Mouse (Mus musculus): Measurements from ENCODE around the gene Tmem147. TPM values are rescaled to one million over a fixed set of nuclear protein-coding genes. Genes with fewer than 3 reads are reported as not detected.
A peak's percentile ranks its signal among the peaks of the same experiment; 100 is the strongest.

The Tmem147 gene
- polyA plus RNA-seq (2012; rRNA removed) = 189 and 190 TPM in 2 replicates

DNA sequence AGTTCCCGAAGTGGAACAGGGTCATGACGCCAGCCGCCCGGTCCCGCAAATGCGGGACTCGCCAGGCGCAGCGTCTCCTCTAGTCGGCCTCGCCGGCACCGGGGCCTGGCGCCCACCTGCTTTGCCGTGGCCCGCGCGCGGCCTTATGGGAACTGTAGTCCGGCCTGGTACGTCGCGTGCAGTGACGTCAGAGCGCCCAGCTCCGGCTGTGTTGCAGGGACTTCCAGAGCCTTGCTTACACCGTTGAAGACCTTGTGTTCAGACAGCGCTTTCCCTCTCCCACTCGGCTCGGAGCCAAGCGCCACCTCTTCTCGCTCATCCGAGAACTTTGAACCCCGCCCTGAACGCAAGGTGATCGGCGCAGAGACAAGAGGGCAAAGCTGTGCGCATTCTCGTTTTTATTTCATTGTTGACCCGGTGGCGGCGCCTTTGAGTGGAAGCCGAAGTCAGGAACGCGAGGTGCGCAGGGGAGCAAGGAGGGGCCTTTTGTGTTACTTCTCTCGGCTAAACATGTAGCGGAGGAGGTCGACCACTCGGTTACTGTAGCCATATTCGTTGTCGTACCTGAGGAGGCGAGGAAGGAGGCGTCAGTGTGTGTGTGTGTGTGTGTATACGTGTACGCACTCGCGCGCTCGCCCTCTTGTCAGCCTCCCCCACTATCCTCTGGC lies at the start of gene Tmem147:
TSS of gene Tmem147 (minus strand) at position 145 of the 668 bp plus-strand sequence.
- peaks cover 11% of the 10 kb centered on the region for H3K4me1 ChIP-seq (ENCODE audit: control insufficient read depth, insufficient read depth, low read length)
- TF ChIP-seq CTCF (IDR thresholded peaks at IDR 0.05; ENCODE audit: extremely low read depth, insufficient read depth, low read length) (no peak), POLR2A (IDR thresholded peaks at IDR 0.05; ENCODE audit: extremely low read depth, insufficient read depth, low read length) (peak; percentile 76; the same call in 1 of the 2 replicates)
- peak within 1 kb of the TSS; percentile 56 for H3K27ac ChIP-seq (ENCODE audit: insufficient read depth, low read length)
- peak within 1 kb of the TSS; percentile 91 for H3K4me3 ChIP-seq (ENCODE audit: insufficient read depth, low read length)

DNA sequence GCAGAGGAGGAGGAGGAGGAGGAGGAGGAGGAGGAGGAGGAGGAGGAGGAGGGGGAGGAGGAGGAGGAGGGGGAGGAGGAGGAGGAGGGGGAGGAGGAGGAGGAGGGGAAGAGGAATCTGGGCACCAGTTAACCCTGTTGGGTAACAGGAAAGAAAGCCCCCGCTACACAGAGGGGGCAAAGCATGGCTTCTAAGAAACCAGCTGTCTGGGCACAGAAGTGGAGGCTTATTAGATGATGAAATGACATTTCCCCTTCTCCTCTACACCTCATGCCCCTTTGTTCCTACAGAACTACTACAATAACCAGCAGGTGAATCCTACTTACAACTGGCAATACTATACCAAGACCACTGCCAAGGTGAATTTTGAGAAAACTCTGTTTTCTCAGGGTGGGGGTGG lies 48.6 kb upstream of the Tmem147 start:
- Histone ChIP-seq H3K4me1 (ENCODE audit: control insufficient read depth, insufficient read depth, low read length) (no peaks in the 10 kb centered on the region), H3K27ac (ENCODE audit: insufficient read depth, low read length) (no peak overlapping the region), H3K4me3 (ENCODE audit: insufficient read depth, low read length) (no peak overlapping the region)
- TF ChIP-seq CTCF (IDR thresholded peaks at IDR 0.05; ENCODE audit: extremely low read depth, insufficient read depth, low read length) = no peak
- TF ChIP-seq POLR2A (IDR thresholded peaks at IDR 0.05; ENCODE audit: extremely low read depth, insufficient read depth, low read length) = no peak

DNA sequence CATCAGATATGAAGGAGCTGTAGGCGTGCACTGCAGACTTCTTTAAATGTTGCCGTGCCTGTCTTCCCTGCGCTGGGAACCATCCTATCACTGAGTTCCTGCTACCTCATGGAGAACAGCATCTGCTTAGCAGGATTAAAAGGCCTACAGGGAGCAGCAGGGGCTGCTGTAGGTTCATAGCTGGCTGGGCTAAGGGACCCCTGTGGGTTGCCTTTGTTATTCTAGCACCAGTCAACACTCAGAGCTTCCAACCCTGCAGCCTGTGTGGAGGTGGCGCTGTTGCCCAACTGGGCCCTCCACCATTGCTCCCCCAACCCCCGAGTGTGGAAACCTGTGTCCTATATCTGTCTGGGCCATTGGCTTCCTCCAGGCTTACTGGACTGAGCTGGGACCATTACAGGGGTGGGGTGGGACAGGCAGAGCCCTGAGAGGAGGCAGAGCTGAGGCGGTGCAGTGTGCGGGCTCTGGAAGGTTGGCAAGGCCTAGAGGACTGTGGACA lies 47.8 kb upstream of the Tmem147 start:
- no peak for TF ChIP-seq CTCF (IDR thresholded peaks at IDR 0.05; ENCODE audit: extremely low read depth, insufficient read depth, low read length)
- TF ChIP-seq POLR2A (IDR thresholded peaks at IDR 0.05; ENCODE audit: extremely low read depth, insufficient read depth, low read length) = no peak
- Histone ChIP-seq H3K27ac (ENCODE audit: insufficient read depth, low read length) (no peak overlapping the region), H3K4me3 (ENCODE audit: insufficient read depth, low read length) (no peak overlapping the region), H3K4me1 (ENCODE audit: control insufficient read depth, insufficient read depth, low read length) (no peaks in the 10 kb centered on the region)

DNA sequence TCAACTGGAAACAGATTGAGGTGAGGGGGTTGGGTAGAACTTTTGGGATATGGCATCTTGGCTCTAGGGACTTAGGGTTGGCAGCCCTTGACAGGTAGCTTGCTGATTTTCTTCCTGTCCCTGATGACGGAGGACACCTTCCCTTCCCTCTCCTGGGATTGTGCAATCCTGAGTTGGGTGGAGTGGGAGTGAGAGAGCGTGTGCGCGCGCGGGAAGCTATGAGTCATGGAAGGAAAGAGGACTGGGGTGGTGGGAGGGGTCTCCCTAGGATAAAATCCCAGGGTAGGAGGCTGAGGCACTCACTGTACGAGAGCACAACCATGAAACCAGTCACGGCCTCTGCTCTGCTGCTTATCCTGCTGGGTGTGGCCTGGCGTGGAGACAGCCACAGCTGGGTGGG lies 46.8 kb upstream of the Tmem147 start:
- TF ChIP-seq CTCF (IDR thresholded peaks at IDR 0.05; ENCODE audit: extremely low read depth, insufficient read depth, low read length) (no peak), POLR2A (IDR thresholded peaks at IDR 0.05; ENCODE audit: extremely low read depth, insufficient read depth, low read length) (no peak)
- H3K4me3 ChIP-seq (ENCODE audit: insufficient read depth, low read length) = no peak overlapping the region
- no peak overlapping the region for H3K27ac ChIP-seq (ENCODE audit: insufficient read depth, low read length)
- no peaks in the 10 kb centered on the region for H3K4me1 ChIP-seq (ENCODE audit: control insufficient read depth, insufficient read depth, low read length)

DNA sequence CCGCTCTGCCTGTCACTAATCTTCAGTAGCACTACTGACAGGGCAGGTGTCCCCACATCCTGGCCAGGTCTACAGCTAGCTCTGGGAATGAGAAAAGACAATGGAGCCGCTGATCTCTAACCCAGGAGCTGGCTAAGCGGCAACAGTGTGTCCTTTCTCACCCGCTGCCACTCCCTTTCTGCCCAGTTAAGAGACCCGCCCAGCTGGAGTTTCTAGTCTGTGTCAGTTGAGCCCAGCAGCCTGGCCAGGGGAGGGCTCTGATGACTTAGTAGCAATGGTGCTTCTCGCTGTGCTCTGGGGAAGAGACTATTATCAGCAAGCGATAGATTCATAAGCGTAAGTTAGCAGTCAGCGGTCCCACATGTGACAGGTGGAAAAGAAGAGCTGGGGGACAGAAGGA lies 39.9 kb upstream of the Tmem147 start:
- H3K4me1 ChIP-seq (ENCODE audit: control insufficient read depth, insufficient read depth, low read length) = no peaks in the 10 kb centered on the region
- TF ChIP-seq CTCF (IDR thresholded peaks at IDR 0.05; ENCODE audit: extremely low read depth, insufficient read depth, low read length) (no peak), POLR2A (IDR thresholded peaks at IDR 0.05; ENCODE audit: extremely low read depth, insufficient read depth, low read length) (no peak)
- H3K4me3 ChIP-seq (ENCODE audit: insufficient read depth, low read length) = no peak overlapping the region
- H3K27ac ChIP-seq (ENCODE audit: insufficient read depth, low read length) = no peak overlapping the region

DNA sequence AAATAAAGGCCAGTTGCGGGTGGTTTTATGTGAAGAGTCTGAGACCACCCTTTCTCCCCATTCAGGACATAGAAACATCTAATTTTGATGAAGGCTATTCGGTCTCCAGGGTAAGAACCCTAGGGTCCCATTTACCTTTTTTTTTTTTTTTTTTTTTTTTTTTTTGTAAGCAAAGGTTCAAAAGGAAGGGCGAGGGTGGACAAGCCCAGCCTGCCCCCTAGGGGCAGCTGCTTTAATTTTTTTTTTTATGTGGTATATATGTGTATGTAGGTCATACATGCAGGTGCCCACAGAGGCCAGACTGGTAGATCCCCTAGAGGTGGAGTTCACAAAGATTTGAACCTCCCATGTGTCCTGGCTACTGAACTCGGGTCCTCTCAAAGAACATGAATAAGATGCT lies 37.1 kb upstream of the Tmem147 start:
- no peak overlapping the region for H3K27ac ChIP-seq (ENCODE audit: insufficient read depth, low read length)
- TF ChIP-seq POLR2A (IDR thresholded peaks at IDR 0.05; ENCODE audit: extremely low read depth, insufficient read depth, low read length) (no peak), CTCF (IDR thresholded peaks at IDR 0.05; ENCODE audit: extremely low read depth, insufficient read depth, low read length) (no peak)
- no peaks in the 10 kb centered on the region for H3K4me1 ChIP-seq (ENCODE audit: control insufficient read depth, insufficient read depth, low read length)
- no peak overlapping the region for H3K4me3 ChIP-seq (ENCODE audit: insufficient read depth, low read length)

DNA sequence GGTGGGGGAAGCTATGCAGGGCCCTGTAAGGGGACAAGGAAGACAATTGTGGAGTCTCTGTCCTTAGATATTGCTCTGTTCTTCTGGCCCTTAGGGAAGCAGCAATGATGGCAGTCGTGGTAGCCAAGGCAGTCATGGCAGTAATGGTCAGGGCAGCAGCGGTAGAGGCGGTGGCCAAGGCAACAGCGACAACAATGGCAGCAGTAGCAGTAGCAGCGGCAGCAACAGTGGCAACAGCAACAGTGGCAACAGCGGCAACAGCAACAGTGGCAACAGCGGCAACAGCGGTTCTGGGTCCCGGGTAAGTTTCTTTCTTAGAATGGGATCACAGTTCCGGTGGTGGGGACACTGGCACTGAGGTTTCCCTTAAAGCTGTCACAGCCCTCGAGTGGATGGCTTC lies 35.8 kb upstream of the Tmem147 start:
- TF ChIP-seq POLR2A (IDR thresholded peaks at IDR 0.05; ENCODE audit: extremely low read depth, insufficient read depth, low read length) (no peak), CTCF (IDR thresholded peaks at IDR 0.05; ENCODE audit: extremely low read depth, insufficient read depth, low read length) (no peak)
- Histone ChIP-seq H3K4me3 (ENCODE audit: insufficient read depth, low read length) (no peak overlapping the region), H3K4me1 (ENCODE audit: control insufficient read depth, insufficient read depth, low read length) (no peaks in the 10 kb centered on the region), H3K27ac (ENCODE audit: insufficient read depth, low read length) (no peak overlapping the region)

DNA sequence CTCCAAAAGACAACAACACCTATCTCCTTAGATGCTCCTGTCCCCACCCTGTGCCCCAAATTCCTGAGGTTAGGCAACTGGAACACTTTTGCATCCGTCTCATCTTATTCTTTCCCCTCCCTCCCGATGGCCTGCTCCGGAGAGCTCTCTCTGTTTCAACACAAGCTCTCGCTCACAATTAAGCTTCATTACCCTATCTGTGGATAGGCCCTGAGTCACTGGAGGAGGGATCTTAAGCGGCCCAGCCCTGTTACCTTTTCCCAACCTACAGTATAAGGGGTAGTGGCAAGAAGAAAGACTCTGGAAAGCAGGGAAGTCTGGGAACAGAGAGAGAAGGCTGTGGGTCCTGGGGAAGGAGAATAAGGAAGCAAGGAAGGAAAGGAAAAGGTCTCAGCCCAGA lies 34.1 kb upstream of the Tmem147 start, which contains the start of gene Dmkn:
TSS of gene Dmkn (plus strand) at position 301 of the 400 bp plus-strand sequence.
- Histone ChIP-seq H3K4me3 (ENCODE audit: insufficient read depth, low read length) (no peak within 1 kb of the TSS), H3K27ac (ENCODE audit: insufficient read depth, low read length) (no peak within 1 kb of the TSS)

DNA sequence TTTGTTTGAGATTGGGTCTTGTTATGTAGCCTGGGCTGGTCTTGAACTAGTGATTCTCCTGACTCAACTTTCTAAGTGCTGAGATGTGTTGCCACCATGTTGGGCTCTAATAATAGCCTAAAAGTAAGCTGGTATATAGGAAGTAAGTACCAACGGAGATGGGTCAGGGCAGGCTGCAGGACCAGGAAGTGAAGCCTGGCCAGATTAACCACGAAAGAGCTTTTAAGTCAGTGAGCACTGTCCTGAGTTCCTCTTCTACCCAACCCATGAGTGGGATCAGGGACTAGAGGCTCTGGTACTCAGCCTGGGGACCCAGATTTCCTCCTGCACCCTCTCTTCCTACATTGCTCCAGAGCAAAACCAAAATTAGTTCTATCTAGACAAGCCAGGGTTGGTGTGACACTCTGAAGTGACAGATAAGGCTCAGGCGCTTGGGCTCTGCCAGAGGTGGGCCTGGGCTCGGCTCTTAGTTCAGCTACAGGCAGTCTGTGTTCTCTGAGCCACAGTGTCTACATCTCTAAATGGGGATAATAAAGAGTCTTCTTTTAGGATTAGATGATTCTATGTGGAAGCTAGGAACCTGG lies 32.5 kb upstream of the Tmem147 start:
- no peak overlapping the region for H3K4me3 ChIP-seq (ENCODE audit: insufficient read depth, low read length)
- no peaks in the 10 kb centered on the region for H3K4me1 ChIP-seq (ENCODE audit: control insufficient read depth, insufficient read depth, low read length)
- TF ChIP-seq POLR2A (IDR thresholded peaks at IDR 0.05; ENCODE audit: extremely low read depth, insufficient read depth, low read length) = no peak
- TF ChIP-seq CTCF (IDR thresholded peaks at IDR 0.05; ENCODE audit: extremely low read depth, insufficient read depth, low read length) = no peak
- no peak overlapping the region for H3K27ac ChIP-seq (ENCODE audit: insufficient read depth, low read length)

More for the DNA sequence above, 34.1 kb upstream of the Tmem147 start, which contains the start of gene Dmkn:
- no peak for TF ChIP-seq POLR2A (IDR thresholded peaks at IDR 0.05; ENCODE audit: extremely low read depth, insufficient read depth, low read length)
- TF ChIP-seq CTCF (IDR thresholded peaks at IDR 0.05; ENCODE audit: extremely low read depth, insufficient read depth, low read length) = no peak
- H3K4me1 ChIP-seq (ENCODE audit: control insufficient read depth, insufficient read depth, low read length) = no peaks in the 10 kb centered on the region

DNA sequence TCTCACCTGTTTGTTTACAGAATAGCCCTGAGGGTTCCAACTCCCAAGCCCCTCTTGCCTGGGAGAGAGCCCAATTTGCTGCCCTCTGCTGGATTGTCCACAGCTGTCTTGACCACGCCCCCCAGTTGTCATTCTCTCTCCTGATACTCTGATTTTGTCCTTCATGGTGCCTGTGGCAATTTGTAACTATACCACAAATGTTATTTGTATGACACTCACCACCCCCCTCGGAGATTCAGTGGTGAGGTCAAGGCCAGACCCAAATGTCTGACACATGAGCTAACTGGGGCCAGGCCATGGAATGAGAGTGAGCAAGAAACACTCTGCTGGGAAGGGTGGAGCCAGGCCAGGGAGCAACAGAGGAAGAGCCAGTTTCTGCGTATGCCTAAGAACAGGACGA lies 29.5 kb upstream of the Tmem147 start:
- H3K4me1 ChIP-seq (ENCODE audit: control insufficient read depth, insufficient read depth, low read length) = no peaks in the 10 kb centered on the region
- no peak overlapping the region for H3K27ac ChIP-seq (ENCODE audit: insufficient read depth, low read length)
- H3K4me3 ChIP-seq (ENCODE audit: insufficient read depth, low read length) = no peak overlapping the region
- TF ChIP-seq CTCF (IDR thresholded peaks at IDR 0.05; ENCODE audit: extremely low read depth, insufficient read depth, low read length) (0 out of 2 replicates have a peak, but pooled peaks have one; percentile 8), POLR2A (IDR thresholded peaks at IDR 0.05; ENCODE audit: extremely low read depth, insufficient read depth, low read length) (no peak)
